Mouse (Mus musculus) olfactory bulb, adult 2 months (tissue): Measurements from ENCODE around the gene Col4a1.

Experiments
- CTCF ChIP-seq: fragments of 200-500 bp; IDR thresholded peaks from 2 replicates; pipeline ENCODE4 v1.5.1; 2012; ENCODE audit warnings: low read depth, mild to moderate bottlenecking, low read length, moderate library complexity; ENCODE audit not compliant: insufficient read depth
- POLR2A ChIP-seq: fragments of 200-500 bp; IDR thresholded peaks from 2 replicates; pipeline ENCODE4 v1.6.1; 2012; ENCODE audit warnings: mild to moderate bottlenecking, low read depth, low read length, moderate library complexity; ENCODE audit not compliant: insufficient read depth

DNA sequence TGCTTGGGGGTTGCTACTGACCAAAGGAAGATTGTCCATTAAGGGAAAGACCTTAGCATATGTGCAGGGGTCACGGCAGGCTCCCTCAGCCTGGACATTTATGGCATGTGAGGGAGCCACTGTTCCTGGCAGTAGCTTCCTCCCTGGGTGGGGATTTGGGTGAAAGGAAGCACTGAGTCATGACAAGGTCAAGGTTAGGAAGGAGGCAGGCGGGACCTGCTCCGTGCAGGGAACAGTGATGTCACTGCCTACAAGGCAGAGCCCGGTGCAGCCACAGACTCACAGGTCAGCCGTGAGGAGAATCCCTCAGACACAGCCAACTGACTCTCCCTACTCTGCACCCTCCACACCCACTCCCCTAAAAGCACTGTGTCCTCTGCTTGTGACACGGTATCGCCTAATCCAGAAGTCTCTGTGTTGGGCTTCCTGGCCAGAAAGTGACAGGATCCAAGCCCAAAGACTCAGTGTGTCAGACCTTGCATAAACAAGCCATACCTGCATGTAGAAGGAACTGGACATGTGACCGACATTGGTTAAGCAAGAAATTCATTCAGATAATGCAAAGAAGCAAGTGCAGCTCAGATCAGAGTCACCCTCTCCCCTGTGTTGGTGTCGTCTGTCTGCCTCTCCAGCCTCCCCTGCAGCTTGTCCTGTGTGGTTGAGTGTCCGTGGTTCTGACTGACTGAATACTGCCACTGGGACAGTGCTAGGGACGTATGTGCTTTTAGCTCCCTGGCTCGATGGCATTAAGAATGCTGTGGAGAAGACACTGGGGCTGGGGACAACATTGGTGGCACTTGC lies 27.9 kb upstream of the Col4a1 start:
- TF ChIP-seq POLR2A = no peak
- TF ChIP-seq CTCF = no peak
